Mouse (Mus musculus) T-helper 1 cell (primary cell): ENCODE measurements around the gene A26c2.

Experiments
- in situ Hi-C: fragments of 300-600 bp; cut with MboI, MseI; formaldehyde crosslinking; loops from one replicate; pipeline ENCODE4 v1.15.1; 2025; ENCODE audit warnings: high pct_unique_total_duplicates

The A26c2 gene

GRCm38 (mm10) chr7:62823573-62823972, at the start of gene A26c2:
A26c2 (minus strand) TSS chr7:62823673.
- in situ Hi-C loops, result no loop called here

GRCm38 (mm10) chr7:62851471-62851870, 28.0 kb upstream of the A26c2 start:
- in situ Hi-C loops, result no loop called here
